Mouse (Mus musculus) heart, postnatal 10 days (tissue): Measurements from ENCODE around the gene Cbfa2t2. TPM values are rescaled to one million over a fixed set of nuclear protein-coding genes. Genes with fewer than 3 reads are reported as not detected.
"Not testable (repeated sequence)": the region's sequence is repeated elsewhere in the genome, so short reads cannot be mapped to it uniquely, and the experiment has no call there.

Source experiments
- DNase-seq, 2 experiments: peaks; one replicate each; pipeline ENCODE4 v3.0.0; 2021
- intact Hi-C: fragments of 180-260 bp; cut with DNase I; formaldehyde crosslinking; loops from one replicate; pipeline ENCODE4 v1.15.1; 2025
- total RNA-seq, 2 experiments: library from RNA; stranded (reverse); gene quantifications; 2 replicates each; pipeline ENCODE4 v1.2.3; 2021

Gene Cbfa2t2
- total RNA-seq, 2 experiments from 2014 or later: 23.5 to 25.3 TPM

GRCm38 (mm10) chr2:154463621-154464198 is 27.4 kb downstream of the Cbfa2t2 start:
- DNase-seq: peak; percentile 50 to 59
- intact Hi-C loops: no loop called here

GRCm38 (mm10) chr2:154465914-154466335 is 29.6 kb downstream of the Cbfa2t2 start:
- intact Hi-C loops: no loop called here

GRCm38 (mm10) chr2:154467139-154467538 is 30.9 kb downstream of the Cbfa2t2 start:
- intact Hi-C loops: no loop called here
- no peak for DNase-seq

More at GRCm38 (mm10) chr2:154465914-154466335, 29.6 kb downstream of the Cbfa2t2 start:
- DNase-seq: peak in 1 of 2 experiments; percentile 16

- DNase-seq: no peak
- intact Hi-C loops: no loop called here
Measured at GRCm38 (mm10) chr2:154474251-154475061, 38.2 kb downstream of the Cbfa2t2 start.

DNA sequence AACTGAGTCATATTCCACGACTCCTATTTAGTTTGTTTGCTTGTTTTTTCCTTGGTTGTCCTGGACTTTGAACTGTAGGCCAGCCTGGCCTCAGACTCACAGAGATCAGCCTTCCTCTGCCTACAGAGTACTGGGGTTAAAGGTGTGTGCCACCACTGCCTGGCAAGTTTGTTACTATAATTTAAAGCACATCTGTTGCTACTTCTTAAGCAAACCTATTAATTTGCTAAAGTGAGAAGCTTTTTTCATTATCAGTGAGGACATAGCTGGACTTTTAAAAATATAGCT is 38.7 kb downstream of the Cbfa2t2 start:
- DNase-seq: no peak
- intact Hi-C loops: no loop called here

GRCm38 (mm10) chr2:154475861-154476260 is 39.6 kb downstream of the Cbfa2t2 start:
- intact Hi-C loops: no loop called here
- DNase-seq: no peak

GRCm38 (mm10) chr2:154477028-154477427 is 40.7 kb downstream of the Cbfa2t2 start:
- DNase-seq: peak; percentile 39 to 53
- intact Hi-C loops: no loop called here

- intact Hi-C loops: no loop called here
- DNase-seq: no peak
Measured at GRCm38 (mm10) chr2:154491788-154492187, 55.5 kb downstream of the Cbfa2t2 start.

DNA sequence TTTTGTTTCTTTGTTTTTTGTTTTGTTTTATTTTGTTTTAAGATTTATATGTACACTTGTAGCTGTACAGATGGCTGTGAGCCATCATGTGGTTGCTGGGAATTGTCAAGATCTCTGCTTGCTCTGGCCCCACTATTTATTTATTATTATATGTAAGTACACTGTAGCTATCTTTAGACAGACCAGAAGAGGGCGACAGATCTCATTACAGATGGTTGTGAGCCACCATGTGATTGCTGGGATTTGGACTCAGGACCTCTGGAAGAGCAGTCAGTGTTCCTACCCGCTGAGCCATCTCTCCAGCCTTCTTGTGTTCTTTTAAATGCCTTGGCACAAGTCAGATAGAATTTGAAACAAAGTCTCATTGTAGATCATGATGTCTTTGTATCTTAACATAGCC is 57.3 kb downstream of the Cbfa2t2 start:
- DNase-seq: peak in 1 of 2 experiments; percentile 8
- intact Hi-C loops: not testable (repeated sequence)

- no peak for DNase-seq
- intact Hi-C loops: no loop called here
Measured at GRCm38 (mm10) chr2:154495021-154495420, 58.7 kb downstream of the Cbfa2t2 start.

DNA sequence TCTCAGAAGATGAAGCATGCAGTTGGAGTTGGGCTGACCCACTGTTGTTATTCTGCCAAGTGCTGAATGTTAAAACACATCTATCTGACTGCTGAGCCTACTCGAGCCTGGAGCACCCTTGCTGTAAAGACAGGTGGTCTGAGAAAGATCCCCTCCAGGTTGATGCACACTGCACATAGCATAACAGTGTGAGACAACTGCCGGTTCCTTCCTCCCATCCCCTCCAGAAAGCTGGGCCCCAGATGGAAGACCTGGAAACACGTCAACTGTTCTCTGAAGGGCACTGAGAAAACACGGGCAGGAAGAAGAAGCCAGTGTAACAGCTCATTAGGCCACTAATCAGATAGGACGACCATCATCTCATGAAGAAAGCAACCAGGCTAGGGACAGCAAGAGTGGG is 62.3 kb downstream of the Cbfa2t2 start:
- intact Hi-C loops: no loop called here
- peak; percentile 7 to 12 for DNase-seq

GRCm38 (mm10) chr2:154499717-154500247 is 63.5 kb downstream of the Cbfa2t2 start:
- no peak for DNase-seq
- intact Hi-C loops: no loop called here

GRCm38 (mm10) chr2:154500758-154501157 is 64.5 kb downstream of the Cbfa2t2 start:
- no peak for DNase-seq

DNA sequence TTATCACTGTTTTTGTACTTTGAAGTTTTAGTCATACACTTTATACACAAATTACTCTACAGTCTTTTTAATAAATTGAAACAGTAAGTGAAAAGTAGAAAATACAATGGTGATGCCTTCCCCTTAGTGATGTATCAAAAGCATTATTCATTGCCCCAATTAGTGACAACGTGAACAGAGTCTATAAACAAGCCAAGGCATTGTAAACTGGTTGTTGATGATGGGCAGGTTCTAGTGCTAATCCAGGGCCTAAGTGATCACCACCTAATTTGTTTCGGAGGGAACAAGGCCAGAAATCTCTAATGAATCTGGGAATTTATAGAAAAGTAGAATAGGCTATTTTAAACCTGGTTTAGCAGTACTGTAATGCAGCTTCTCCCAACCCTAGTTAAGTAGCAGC is 70.8 kb downstream of the Cbfa2t2 start:
- DNase-seq: no peak
- intact Hi-C loops: no loop called here

More at GRCm38 (mm10) chr2:154500758-154501157, 64.5 kb downstream of the Cbfa2t2 start:
- intact Hi-C loops: no loop called here

DNA sequence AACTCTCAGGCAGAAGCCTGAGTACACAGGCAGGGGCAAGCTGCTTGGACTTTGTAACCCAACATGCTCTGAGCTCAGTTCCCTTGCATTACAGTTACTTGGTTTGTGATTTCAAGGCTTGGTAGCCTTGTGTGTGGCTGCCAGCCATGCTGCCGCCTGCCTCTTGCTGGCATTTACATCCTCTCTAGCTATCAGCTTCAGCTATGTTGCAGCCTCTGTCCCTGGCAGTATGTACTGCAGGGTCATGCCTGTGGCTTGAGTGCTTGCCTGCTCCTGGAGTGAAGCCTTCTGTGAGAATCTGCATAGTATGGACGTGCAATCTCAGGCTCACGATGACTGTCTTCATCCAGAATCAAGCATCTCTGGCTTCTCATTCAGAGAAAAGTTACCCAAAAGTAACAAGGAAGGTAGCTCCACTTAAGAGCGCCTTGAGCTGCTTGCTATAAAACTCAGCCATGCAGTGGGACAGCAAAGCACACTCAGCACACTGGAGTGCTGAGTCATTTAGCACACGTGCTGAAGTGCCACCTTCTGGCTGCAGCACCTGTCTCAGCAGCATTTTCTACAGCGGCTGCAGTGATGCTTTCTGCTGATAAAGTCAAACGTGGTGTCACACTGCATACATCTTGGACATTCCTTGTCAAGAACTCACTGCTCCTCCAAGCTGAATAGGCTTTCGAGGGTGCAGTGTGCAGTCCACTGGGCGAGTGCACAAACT is 71.4 kb downstream of the Cbfa2t2 start:
- intact Hi-C loops: no loop called here
- peak in 1 of 2 experiments; percentile 9 for DNase-seq

DNA sequence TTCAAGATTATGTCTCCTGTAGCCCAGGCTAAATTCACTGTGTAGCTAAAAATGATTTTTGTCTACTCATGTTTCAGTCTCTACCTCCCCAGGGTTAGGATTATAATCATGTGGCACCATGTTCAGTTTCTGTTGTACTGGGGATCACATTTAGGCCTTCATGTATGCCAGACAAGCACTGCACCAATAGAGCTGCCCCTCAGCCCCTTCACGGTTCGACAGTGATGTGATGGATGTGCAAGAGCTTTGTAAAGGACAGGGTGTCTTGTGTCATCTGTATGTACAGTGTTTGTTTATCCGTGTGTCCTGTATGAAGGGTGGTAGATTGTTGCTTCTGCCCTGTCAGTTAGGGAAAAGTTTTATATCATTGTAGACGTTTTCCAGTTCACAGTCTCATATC is 72.2 kb downstream of the Cbfa2t2 start:
- DNase-seq: no peak
- intact Hi-C loops: no loop called here

DNA sequence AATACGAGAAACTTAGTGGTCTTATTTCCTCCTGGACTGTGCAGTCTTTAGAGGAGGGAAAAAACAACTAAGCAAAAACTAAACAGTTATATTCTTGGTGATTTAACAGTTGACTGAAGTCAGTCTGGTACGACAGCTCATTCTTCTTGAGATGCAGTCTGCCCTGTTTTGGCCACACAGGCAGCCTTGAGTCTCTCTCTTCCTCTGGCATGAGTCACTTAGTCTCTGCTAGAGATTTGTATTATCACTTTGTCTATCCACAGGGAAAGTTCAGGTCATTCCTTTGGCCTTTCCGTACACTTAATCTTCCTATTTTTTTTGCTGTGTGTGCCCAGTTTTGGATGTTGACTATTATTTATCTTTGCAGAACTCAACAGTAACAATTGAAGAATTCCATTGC is 73.9 kb downstream of the Cbfa2t2 start:
- intact Hi-C loops: no loop called here
- no peak for DNase-seq

DNA sequence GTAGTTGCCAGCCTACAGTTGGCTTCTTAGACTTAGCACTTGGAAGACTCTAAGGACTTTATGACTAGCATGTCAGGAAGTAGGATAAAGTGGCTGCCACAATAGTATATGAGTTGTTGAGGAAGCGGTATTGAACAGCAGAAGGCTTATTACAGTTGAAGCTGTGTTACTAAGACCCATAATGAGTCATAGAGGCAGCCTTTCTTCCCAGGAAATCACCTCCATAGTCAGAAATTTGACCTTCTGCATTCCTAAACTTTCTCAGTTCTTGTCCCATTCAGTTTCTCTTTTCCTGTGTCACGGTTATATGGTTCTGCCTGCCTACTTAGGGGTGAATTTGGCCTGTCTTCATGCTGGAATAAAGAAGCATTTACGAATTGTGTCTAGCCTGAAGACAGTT is 80.7 kb downstream of the Cbfa2t2 start:
- no peak for DNase-seq
- intact Hi-C loops: no loop called here

DNA sequence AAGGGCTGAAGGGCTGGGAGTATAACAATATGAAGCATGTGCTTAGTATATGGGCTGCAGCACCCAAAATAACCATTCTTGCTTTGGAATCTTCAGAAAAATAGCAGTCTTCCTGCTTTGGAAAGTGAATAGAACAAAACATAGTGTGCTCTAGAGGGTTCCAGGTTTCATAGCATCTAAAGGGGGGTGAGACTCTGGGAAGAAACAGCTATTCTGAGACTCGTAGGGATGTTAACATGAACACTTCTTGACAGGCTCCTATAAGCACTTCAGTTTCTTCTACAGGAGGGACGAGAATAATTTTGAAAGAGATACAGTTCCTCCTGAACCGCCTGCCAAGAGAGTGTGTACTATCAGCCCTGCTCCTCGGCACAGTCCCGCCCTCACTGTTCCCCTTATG is 81.1 kb downstream of the Cbfa2t2 start:
- intact Hi-C loops: no loop called here
- no peak for DNase-seq

GRCm38 (mm10) chr2:154521449-154521848 is 85.2 kb downstream of the Cbfa2t2 start:
- no peak for DNase-seq
- intact Hi-C loops: no loop called here

DNA sequence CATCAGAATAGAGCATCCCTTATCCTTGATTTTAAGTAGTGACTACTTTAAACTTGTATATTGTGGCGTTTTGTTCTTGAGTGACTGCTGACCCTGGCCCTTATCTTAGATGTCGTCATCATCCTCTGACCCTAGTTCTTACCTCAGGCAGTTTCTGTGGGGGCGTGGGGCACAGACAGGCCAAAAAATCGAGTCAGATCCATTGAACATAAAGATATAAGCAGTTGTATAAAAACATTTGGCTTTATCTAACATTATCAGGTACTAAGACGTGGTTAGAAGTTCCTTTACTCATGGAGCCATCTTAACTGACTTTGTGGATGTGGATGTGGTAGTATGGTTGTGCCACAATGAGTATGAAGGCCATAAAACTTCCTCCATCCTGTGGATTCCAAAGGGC is 86.1 kb downstream of the Cbfa2t2 start:
- intact Hi-C loops: no loop called here
- DNase-seq: no peak
